Mouse (Mus musculus): ENCODE data around the gene Lsm12. TPM values are rescaled to one million over a fixed set of nuclear protein-coding genes. Genes with fewer than 3 reads are reported as not detected.

Lsm12 gene
- polyA plus RNA-seq, 1 experiment from 2014 or later, result 112 TPM

DNA sequence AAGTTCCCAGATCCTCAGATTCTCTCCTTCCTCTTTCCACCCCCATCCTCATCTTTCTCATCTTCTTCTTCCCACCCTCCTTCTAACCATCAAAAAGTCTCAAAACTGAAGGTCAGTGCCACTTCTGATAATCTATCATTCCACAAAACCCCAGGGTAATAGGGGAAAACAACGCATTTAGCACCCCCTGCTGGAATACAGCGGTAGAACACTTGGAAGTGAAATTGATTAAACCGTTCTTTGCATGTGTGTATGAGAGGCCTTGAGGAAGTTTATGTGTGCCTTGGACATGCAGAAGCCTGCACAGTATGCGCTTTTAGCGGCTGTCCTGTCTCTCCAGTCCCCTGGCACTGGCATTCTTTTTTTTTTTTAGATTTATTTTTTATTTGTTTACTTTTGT is 44.6 kb downstream of the Lsm12 start:
- no peaks in the 10 kb centered on the region for H3K36me3 ChIP-seq
- no peak overlapping the region for H3K4me2 ChIP-seq
- H3K9ac ChIP-seq, result no peak overlapping the region
- H3K9me3 ChIP-seq, result no peaks in the 10 kb centered on the region
- H3K4me3 ChIP-seq, result no peak overlapping the region
- H3K27ac ChIP-seq (replicated peaks), result no peak overlapping the region
- WGBS, result 6% methylated on average over 5 of the region's 5 CpGs
- peaks cover 48% of the 10 kb centered on the region for H3K27me3 ChIP-seq
- H3K4me1 ChIP-seq (replicated peaks), result peaks cover 11% of the 10 kb centered on the region
- no peak for ATAC-seq (ENCODE audit: low read depth)

GRCm38 (mm10) chr11:102138447-102138740 is 46.7 kb downstream of the Lsm12 start:
- peak; percentile 72 for ATAC-seq (ENCODE audit: low read depth)
- Histone ChIP-seq H3K4me1 (replicated peaks) (peaks cover 16% of the 10 kb centered on the region), H3K9ac (peak overlapping the region; percentile 41; the same call in 1 of the 2 replicates), H3K4me2 (peak overlapping the region; percentile 55), H3K36me3 (no peaks in the 10 kb centered on the region), H3K27ac (replicated peaks) (no peak overlapping the region), H3K4me3 (peak overlapping the region; percentile 23), H3K9me3 (no peaks in the 10 kb centered on the region), H3K27me3 (peaks cover 27% of the 10 kb centered on the region)
- WGBS, result under 1% methylated on average over 18 of the region's 18 CpGs

DNA sequence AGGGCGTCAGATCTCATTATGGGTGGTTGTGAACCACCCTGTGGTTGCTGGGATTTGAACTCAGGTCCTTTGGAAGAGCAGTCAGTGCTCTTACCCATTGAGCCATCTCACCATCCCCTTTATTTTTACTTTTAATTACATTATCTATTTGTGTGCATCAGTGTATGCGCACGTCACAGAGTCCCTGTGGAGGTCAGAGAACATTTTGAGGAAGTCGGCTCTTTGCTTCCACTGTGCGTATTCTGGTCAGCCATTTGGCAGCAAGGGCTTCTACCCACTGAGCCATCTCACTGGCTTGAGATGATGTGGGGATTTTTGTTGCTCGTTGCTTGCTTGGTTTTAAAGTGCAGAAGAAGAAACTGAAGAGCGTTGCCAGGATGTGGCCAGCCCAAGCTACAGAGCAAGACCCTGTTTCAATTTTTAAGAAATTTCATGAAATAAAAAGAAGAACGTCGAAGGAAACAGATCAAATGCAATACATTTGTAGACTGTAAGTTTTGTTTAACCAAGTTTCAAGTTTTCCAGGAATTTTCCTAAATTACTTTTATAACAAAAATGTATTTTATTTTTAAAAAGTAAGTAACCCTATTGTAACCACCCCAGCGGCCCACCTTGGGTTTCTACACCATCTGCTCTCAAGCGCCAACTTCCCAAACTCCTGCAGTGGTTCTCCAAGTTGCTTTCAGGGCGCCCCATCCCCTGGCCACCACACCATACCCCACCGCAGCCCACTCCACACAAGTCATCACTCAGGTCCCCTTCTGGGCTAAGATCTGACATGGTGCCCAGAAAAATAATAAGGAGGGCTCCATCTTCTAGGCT is 47.3 kb downstream of the Lsm12 start:
- peaks cover 21% of the 10 kb centered on the region for H3K27me3 ChIP-seq
- peak overlapping the region; percentile 41; the same call in 1 of the 2 replicates for H3K9ac ChIP-seq
- 46% methylated on average over 13 of the region's 13 CpGs for WGBS
- peaks cover 16% of the 10 kb centered on the region for H3K4me1 ChIP-seq (replicated peaks)
- no peaks in the 10 kb centered on the region for H3K9me3 ChIP-seq
- no peaks in the 10 kb centered on the region for H3K36me3 ChIP-seq
- peak overlapping the region; percentile 55 for H3K4me2 ChIP-seq
- H3K4me3 ChIP-seq, result peak overlapping the region; percentile 23
- H3K27ac ChIP-seq (replicated peaks), result no peak overlapping the region
- peak; percentile 51; the same call in 1 of the 2 replicates for ATAC-seq (ENCODE audit: low read depth)

- H3K27me3 ChIP-seq, result peaks cover 15% of the 10 kb centered on the region
- H3K9me3 ChIP-seq, result no peaks in the 10 kb centered on the region
- no peak overlapping the region for H3K4me2 ChIP-seq
- peaks cover 16% of the 10 kb centered on the region for H3K4me1 ChIP-seq (replicated peaks)
- ATAC-seq (ENCODE audit: low read depth), result no peak
- H3K4me3 ChIP-seq, result no peak overlapping the region
- H3K9ac ChIP-seq, result peak overlapping the region; percentile 41; the same call in 1 of the 2 replicates
- 23% methylated on average over 4 of the region's 4 CpGs for WGBS
- H3K36me3 ChIP-seq, result no peaks in the 10 kb centered on the region
- H3K27ac ChIP-seq (replicated peaks), result no peak overlapping the region; the same call in 1 of the 2 replicates
Observed at GRCm38 (mm10) chr11:102134516-102134915, 50.6 kb downstream of the Lsm12 start.

GRCm38 (mm10) chr11:102117386-102117785 is 67.7 kb downstream of the Lsm12 start:
- Histone ChIP-seq H3K4me3 (no peak overlapping the region), H3K9me3 (no peaks in the 10 kb centered on the region), H3K36me3 (no peaks in the 10 kb centered on the region), H3K27me3 (peaks cover 3% of the 10 kb centered on the region; the same call in 1 of the 2 replicates), H3K9ac (no peak overlapping the region), H3K27ac (replicated peaks) (no peak overlapping the region), H3K4me2 (no peak overlapping the region), H3K4me1 (replicated peaks) (no peaks in the 10 kb centered on the region)
- WGBS, result 87% methylated on average over 6 of the region's 6 CpGs
- ATAC-seq (ENCODE audit: low read depth), result no peak

DNA sequence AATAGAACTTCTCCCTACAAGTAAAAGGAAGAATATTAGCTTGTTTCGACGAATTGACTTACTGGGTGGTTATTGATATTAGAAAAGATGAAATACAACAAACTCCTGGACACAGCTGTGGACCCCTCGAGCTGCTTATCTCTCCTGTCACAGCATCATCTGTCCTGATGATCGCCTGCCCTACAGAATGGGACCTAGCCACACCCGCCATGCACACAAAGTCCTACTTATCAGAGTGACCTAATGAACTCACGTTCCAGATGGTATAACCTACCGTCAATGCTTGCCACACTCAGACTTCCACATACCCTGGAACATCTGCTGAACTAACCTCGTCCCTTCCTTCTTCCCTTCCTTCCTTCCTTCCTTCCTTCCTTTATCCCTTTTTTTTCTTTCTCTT is 68.9 kb downstream of the Lsm12 start:
- Histone ChIP-seq H3K4me3 (no peak overlapping the region), H3K27ac (replicated peaks) (no peak overlapping the region), H3K9me3 (no peaks in the 10 kb centered on the region), H3K9ac (no peak overlapping the region), H3K36me3 (no peaks in the 10 kb centered on the region), H3K4me1 (replicated peaks) (no peaks in the 10 kb centered on the region), H3K4me2 (no peak overlapping the region), H3K27me3 (peaks cover 3% of the 10 kb centered on the region; the same call in 1 of the 2 replicates)
- WGBS, result 80% methylated on average over 8 of the region's 8 CpGs
- no peak for ATAC-seq (ENCODE audit: low read depth)

Small RNAs within 50 kb of the gene (microRNA-seq; reads per million reads assigned to microRNA genes)
- gene Mir8101, result 0.44 reads per million

Other genes with a start within 250 kb of the Lsm12 start
- gene Sost, start 218.3 kb downstream of the Lsm12 start, polyA plus RNA-seq (2015; fragmentation: Nextera tagmentation; extraction: Ambion mirVana), result 0.08 and 0.14 TPM in 2 replicates
- gene Cfap97d1, start 201.0 kb downstream of the Lsm12 start, polyA plus RNA-seq (2015; fragmentation: Nextera tagmentation; extraction: Ambion mirVana), result not detected in 2 replicates
- gene Dusp3, start 198.3 kb downstream of the Lsm12 start, polyA plus RNA-seq (2015; fragmentation: Nextera tagmentation; extraction: Ambion mirVana), result 19.7 and 20.2 TPM in 2 replicates
- gene Mpp3, start 156.8 kb downstream of the Lsm12 start, polyA plus RNA-seq (2015; fragmentation: Nextera tagmentation; extraction: Ambion mirVana), result 44.4 and 49.6 TPM in 2 replicates
- gene Cd300lg, start 143.8 kb downstream of the Lsm12 start, polyA plus RNA-seq (2015; fragmentation: Nextera tagmentation; extraction: Ambion mirVana), result 0.45 and 0.65 TPM in 2 replicates
- 25.8 and 26.5 TPM in 2 replicates for gene Mpp2, start 96.8 kb downstream of the Lsm12 start, polyA plus RNA-seq (2015; fragmentation: Nextera tagmentation; extraction: Ambion mirVana)
- not detected in 2 replicates for gene Ppy, start 84.0 kb downstream of the Lsm12 start, polyA plus RNA-seq (2015; fragmentation: Nextera tagmentation; extraction: Ambion mirVana)
- gene Pyy, start 77.5 kb downstream of the Lsm12 start, polyA plus RNA-seq (2015; fragmentation: Nextera tagmentation; extraction: Ambion mirVana), result not detected in 2 replicates
- not detected in 2 replicates for gene Nags, start 39.8 kb downstream of the Lsm12 start, polyA plus RNA-seq (2015; fragmentation: Nextera tagmentation; extraction: Ambion mirVana)
- gene Tmem101, start 28.9 kb downstream of the Lsm12 start, polyA plus RNA-seq (2015; fragmentation: Nextera tagmentation; extraction: Ambion mirVana), result 32.4 and 40.4 TPM in 2 replicates
- 29.1 and 31.6 TPM in 2 replicates for gene G6pc3, start 4.3 kb upstream of the Lsm12 start, polyA plus RNA-seq (2015; fragmentation: Nextera tagmentation; extraction: Ambion mirVana)
- gene Hdac5, start 44.9 kb upstream of the Lsm12 start, polyA plus RNA-seq (2015; fragmentation: Nextera tagmentation; extraction: Ambion mirVana), result 84.4 and 88.7 TPM in 2 replicates
- 1.9 and 3.7 TPM in 2 replicates for gene BC030867, start 63.6 kb upstream of the Lsm12 start, polyA plus RNA-seq (2015; fragmentation: Nextera tagmentation; extraction: Ambion mirVana)
- not detected in 2 replicates for gene Asb16, start 83.4 kb upstream of the Lsm12 start, polyA plus RNA-seq (2015; fragmentation: Nextera tagmentation; extraction: Ambion mirVana)
- 79.6 and 81.4 TPM in 2 replicates for gene Tmub2, start 99.6 kb upstream of the Lsm12 start, polyA plus RNA-seq (2015; fragmentation: Nextera tagmentation; extraction: Ambion mirVana)
- 26.7 and 30.6 TPM in 2 replicates for gene Atxn7l3, start 111.3 kb upstream of the Lsm12 start, polyA plus RNA-seq (2015; fragmentation: Nextera tagmentation; extraction: Ambion mirVana)
- gene Ubtf, start 134.4 kb upstream of the Lsm12 start, polyA plus RNA-seq (2015; fragmentation: Nextera tagmentation; extraction: Ambion mirVana), result 78.2 and 83.9 TPM in 2 replicates
- 4.2 and 4.9 TPM in 2 replicates for gene Slc4a1, start 180.9 kb upstream of the Lsm12 start, polyA plus RNA-seq (2015; fragmentation: Nextera tagmentation; extraction: Ambion mirVana)
- 156 and 161 TPM in 2 replicates for gene Rundc3a, start 208.1 kb upstream of the Lsm12 start, polyA plus RNA-seq (2015; fragmentation: Nextera tagmentation; extraction: Ambion mirVana)
- gene Slc25a39, start 222.7 kb upstream of the Lsm12 start, polyA plus RNA-seq (2015; fragmentation: Nextera tagmentation; extraction: Ambion mirVana), result 154 TPM in 2 replicates
- 83.3 and 88.6 TPM in 2 replicates for gene Grn, start 245.0 kb upstream of the Lsm12 start, polyA plus RNA-seq (2015; fragmentation: Nextera tagmentation; extraction: Ambion mirVana)

All from neural tube, embryonic 13.5 days (tissue).